Mouse (Mus musculus) brain, embryonic 14.5 days (tissue): ENCODE data around the gene Cd180. TPM values are rescaled to one million over a fixed set of nuclear protein-coding genes. Genes with fewer than 3 reads are reported as not detected.
"Not testable (repeated sequence)": the region's sequence is repeated elsewhere in the genome, so short reads cannot be mapped to it uniquely, and the experiment has no call there.

Experiments
- DNase-seq: peaks from one replicate; pipeline ENCODE4 v3.0.0-alpha.2; 2011; ENCODE audit warnings: low read depth
- CTCF ChIP-seq: fragments of 200-500 bp; IDR thresholded peaks from 2 replicates; pipeline ENCODE4 v1.5.1; 2012; ENCODE audit warnings: inconsistent platforms, mild to moderate bottlenecking, moderate library complexity, borderline replicate concordance; ENCODE audit not compliant: insufficient read depth, insufficient read length; ENCODE audit errors: extremely low read depth
- POLR2A ChIP-seq: fragments of 200-500 bp; IDR thresholded peaks from 2 replicates; pipeline ENCODE4 v1.6.1; 2012; ENCODE audit warnings: mild to moderate bottlenecking, inconsistent platforms, borderline replicate concordance; ENCODE audit not compliant: poor library complexity, insufficient read depth, insufficient read length, severe bottlenecking; ENCODE audit errors: extremely low read depth
- polyA plus RNA-seq: library from polyadenylated mRNA; depleted of rRNA; stranded (reverse); fragments of >200 nt; gene quantifications from 2 replicates; pipeline ENCODE4 v1.2.3, GENCODE M21; 2012

Cd180 gene
- polyA plus RNA-seq, 1 experiment = 1.0 TPM

DNA sequence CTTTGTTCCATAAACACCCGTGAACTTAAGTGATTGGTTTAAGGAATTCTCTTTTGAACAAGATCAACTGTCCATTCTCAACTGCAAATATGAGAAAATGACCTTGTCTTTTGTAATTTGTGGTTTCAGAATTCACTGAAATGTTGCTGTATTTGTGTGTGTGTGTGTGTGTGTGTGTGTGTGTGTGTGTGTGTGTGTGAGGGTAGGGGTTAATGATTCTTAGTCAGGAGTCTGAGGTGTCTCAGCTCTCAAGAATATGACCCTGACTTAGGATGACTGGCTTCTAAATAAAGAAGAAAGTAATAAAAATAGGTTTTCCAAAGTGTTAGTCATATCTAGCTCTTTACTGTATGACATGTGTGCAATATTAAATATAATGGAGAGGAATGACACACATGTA, 33.5 kb downstream of the Cd180 start:
- DNase-seq = no peak
- no peak for TF ChIP-seq POLR2A
- no peak for TF ChIP-seq CTCF

- no peak for DNase-seq
- no peak for TF ChIP-seq CTCF
- TF ChIP-seq POLR2A = no peak
Observed at GRCm38 (mm10) chr13:102728035-102728434, 34.7 kb downstream of the Cd180 start.

- not testable (repeated sequence) for DNase-seq
Observed at GRCm38 (mm10) chr13:102728951-102729350, 35.6 kb downstream of the Cd180 start.

DNA sequence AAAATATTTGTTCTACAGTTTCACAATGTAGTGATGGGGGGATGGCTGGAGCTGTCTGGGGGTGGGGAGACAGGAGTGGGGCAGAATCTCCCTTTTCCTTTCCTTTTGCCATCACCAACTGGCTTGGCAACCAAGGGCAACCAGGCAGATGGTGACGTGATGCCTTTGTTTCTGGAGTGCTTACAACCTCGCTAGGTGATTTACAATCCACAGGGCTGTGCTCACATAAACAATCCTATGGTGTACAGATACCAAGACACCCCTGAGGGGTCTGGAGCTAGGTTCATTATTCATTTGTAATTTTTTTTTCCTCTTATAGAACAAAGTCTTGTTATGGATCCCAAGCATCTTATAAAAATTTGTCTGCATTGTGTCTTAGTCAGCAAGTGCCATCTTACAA, 39.7 kb downstream of the Cd180 start:
- TF ChIP-seq POLR2A = no peak
- no peak for TF ChIP-seq CTCF
- no peak for DNase-seq

GRCm38 (mm10) chr13:102737811-102738210, 44.5 kb downstream of the Cd180 start:
- TF ChIP-seq CTCF = no peak
- no peak for TF ChIP-seq POLR2A
- DNase-seq = no peak

- no peak for TF ChIP-seq POLR2A
- no peak for TF ChIP-seq CTCF
- DNase-seq = no peak
Observed at GRCm38 (mm10) chr13:102739720-102740535, 46.6 kb downstream of the Cd180 start.

DNA sequence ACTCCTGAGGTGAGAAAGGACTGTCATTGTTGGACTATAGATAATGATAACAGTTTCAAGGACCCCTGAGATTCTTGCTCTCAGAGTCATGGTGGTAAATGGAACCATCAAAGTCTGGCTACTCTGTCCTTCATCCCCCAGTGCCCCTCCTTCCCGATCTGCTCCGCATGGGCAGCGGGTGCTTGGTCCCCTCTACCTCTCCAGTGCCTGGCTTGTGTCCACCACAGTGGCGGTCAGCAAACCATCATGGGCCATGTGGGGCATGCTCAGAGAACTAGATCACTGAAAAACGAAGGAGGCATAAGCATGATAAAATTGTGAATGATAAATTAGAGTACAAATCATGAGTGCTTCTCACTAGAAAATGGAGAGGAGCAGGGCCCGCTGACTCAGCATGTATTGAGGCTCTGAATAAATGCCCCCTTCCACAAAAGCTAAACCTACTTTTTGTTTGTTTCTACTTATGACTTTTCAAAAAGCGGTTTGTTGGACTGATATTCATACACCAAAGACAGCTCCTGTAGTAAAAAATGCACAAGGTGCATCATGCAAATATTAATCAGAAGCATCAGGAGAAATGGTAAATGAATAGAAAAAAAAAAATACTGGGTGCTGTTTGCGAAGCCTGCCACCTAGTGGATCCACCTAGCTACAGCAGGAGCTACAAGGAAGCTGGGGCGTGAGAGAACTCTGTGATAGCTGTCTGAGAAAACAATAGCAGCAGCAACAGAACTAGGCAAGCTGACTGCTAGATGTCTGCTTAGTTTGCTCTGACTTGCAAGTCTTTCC, 51.3 kb downstream of the Cd180 start:
- peak; percentile 76 for DNase-seq
- TF ChIP-seq POLR2A (no peak), CTCF (peak; percentile 79; the same call in 1 of the 2 replicates)

- DNase-seq = no peak
- TF ChIP-seq POLR2A (no peak), CTCF (no peak)
Observed at GRCm38 (mm10) chr13:102745270-102745600, 51.9 kb downstream of the Cd180 start.

- no peak for DNase-seq
Observed at GRCm38 (mm10) chr13:102745626-102746342, 52.4 kb downstream of the Cd180 start.

DNA sequence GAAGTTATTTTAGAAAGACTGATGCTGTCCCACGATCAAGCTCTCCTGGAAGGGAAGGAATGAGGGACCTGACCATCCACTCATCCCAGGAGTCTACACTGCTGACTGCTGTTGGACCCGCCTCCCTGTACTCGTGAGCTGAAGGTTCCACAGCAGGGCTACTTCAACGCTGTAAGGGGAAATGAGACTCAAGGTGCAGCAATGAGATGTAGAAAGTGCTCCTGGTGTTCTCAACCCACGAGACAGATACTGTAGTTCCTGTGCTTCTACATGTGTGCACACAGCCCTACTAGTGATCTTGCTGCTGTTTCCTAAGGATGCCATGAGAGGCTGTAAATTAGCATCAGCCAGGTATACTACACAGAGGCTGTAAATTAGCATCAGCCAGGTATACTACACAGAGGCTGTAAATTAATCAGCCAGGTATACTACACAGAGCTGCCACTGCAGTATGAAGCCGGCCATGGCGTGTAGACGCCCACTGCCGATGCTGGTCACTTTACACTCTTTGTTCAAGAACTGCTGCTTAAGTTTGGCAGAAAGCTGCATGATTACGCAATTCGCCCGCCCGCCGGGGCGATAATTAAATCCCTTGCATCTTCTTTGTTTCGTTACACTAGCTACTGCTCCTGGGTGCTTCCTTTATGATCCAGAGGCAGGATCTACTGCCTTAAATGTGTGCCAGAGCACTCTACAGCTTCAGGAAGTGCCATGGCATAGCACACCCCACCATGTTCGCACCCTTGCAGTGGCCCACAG, 53.6 kb downstream of the Cd180 start:
- peak; percentile 47 for DNase-seq
- TF ChIP-seq POLR2A = no peak
- TF ChIP-seq CTCF = no peak

More at GRCm38 (mm10) chr13:102745626-102746342, 52.4 kb downstream of the Cd180 start:
- no peak for TF ChIP-seq CTCF

DNA sequence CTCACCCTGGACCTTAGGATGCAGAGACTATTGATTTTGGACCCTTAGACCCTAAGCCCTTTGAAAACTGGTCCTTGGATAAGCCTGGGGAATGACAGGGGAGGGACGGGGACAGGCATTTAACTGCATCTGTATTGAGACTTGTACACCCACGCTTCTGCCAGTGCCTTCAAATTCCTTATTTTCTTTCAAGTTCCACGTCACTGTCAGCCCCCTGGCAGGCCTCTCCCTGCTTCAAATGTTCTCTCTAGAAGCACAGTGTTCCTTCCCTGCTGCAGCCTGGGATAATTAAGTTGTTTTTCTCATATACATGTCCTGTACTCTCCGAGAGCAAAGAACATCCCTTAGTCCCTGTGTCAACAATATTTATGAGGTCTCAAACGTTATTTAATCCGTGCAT, 55.8 kb downstream of the Cd180 start:
- TF ChIP-seq CTCF (no peak), POLR2A (no peak)
- DNase-seq = peak; percentile 29

DNA sequence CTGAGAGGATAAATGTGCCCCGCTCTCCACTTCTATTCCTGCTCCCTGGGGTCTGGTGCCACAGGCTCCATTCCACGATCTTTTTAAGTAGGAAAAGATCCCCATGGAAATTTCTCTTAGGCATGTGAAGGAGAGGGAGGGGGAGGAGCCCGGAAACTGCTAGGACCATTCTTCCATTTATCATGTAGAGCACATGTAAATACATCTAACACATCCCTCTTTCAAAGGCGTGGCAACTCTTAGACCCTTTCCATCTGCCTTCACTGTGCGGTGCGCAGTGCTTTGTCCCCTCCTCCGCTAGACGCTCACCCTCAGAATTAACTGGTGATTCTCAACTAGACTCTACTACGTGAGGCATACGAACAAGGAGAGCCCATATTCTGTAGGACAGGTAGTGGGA, 56.5 kb downstream of the Cd180 start:
- TF ChIP-seq POLR2A (no peak), CTCF (no peak)

More for the DNA sequence above, 56.5 kb downstream of the Cd180 start:
- no peak for DNase-seq
